Mouse (Mus musculus) lung, postnatal 0 days (tissue): ENCODE data around the gene Edem1.

Source experiments
- CTCF ChIP-seq: IDR thresholded peaks from 2 replicates; pipeline ENCODE4 v1.5.1; 2016; ENCODE audit warnings: antibody characterized with exemption, mild to moderate bottlenecking
- EP300 ChIP-seq: IDR thresholded peaks from 2 replicates; pipeline ENCODE4 v1.6.1; 2016; ENCODE audit warnings: antibody characterized with exemption, mild to moderate bottlenecking, control low read depth

DNA sequence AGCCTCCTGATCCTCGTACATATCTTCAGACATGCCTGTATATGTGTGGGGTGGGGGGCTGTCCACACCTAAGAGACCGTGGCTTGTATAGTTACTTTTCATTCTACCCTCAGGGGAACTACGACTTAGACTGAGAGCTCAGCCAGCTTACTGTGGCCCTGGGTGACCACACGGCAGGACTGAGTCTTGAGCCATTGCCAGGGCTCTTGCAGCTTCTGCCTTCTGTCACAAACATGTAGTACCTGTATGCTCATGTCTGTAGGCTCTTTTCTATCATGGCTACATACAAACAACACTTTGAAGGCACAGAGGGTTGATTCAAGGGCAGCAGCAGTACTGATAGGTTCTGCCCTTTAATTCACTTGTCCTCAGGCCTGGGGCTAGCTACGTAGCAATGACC, 24.5 kb downstream of the Edem1 start:
- no peak for TF ChIP-seq CTCF
- TF ChIP-seq EP300, result no peak
